Mouse (Mus musculus): ENCODE measurements at regions not wholly inside any gene's neighbourhood (a gene's known extent, or its start where the extent isn't known, plus 50 kb on each side); places are given as distances from the start of the nearest gene placed in this dataset.

DNA sequence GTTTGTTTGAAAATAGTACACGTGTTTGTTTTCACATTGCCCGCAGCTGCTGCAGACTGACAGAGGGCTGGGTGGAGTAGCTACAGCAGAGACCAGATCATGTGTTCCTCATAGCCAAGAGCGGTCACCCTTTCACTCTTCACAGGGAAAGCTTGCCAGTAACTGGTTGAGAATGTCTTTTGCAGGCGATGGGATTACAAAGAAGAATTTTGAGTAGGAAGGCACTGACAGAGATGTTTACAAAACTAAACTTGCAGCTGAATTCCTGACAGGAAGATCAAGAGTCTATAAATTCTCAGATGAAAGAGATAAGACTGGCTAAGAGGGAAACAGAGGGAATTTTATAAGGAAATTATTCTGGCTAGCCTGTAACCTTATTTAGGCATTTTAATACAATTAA is 83.8 kb upstream of the A1bg start:
- no peak for DNase-seq (ENCODE audit: low read depth)

DNA sequence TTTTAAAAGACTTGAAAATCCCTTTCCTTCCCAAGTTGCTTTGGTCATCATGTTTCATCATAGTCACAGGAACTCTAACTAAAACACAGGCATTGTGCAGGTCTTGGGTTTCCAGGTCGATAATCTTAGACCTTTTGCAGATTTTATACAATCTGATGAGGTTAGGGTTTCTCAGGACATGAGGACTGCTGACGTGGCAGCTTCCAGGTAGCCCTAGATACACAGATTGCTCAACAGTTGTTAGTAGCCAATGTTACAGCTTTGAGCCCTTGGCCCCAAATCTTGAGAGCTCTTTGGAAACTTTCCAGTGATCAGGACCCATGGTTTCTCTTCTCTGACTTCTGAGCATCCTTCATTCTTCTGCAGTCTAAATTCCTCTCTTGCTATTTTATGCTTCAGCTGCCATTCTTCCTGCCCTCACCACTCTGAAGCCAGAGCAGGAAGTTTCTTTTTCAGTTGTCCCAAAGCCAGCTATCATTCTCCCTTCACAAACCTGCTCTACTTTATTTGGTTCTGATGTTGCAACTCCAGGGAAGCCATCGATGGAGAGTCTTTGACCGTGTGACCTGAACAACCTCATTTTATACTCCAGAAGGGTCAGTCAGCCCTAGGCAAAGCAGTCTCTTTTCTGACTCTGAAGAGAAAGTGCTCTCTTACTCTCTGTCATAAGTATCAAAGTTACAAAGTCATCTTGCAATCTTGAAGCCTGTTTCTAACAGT is 71.3 kb upstream of the A1bg start:
- no peak for DNase-seq (ENCODE audit: low read depth)

- DNase-seq (ENCODE audit: low read depth): no peak
Measured at GRCm38 (mm10) chr15:60993394-60993793, 70.6 kb upstream of the A1bg start.

- DNase-seq (ENCODE audit: low read depth): no peak
Measured at GRCm38 (mm10) chr15:60982576-60982975, 59.8 kb upstream of the A1bg start.

All from naive thymus-derived CD4-positive, alpha-beta T cell, adult 2 months (primary cell).